Mouse (Mus musculus) kidney, adult 11 months (tissue): ENCODE results near the gene Cds1.

Experiments used
- DNase-seq: peaks from one replicate; pipeline ENCODE4 v3.0.0; 2022

Gene Cds1

GRCm38 (mm10) chr5:101779376-101779863, 14.5 kb downstream of the Cds1 start:
- DNase-seq: no peak

DNA sequence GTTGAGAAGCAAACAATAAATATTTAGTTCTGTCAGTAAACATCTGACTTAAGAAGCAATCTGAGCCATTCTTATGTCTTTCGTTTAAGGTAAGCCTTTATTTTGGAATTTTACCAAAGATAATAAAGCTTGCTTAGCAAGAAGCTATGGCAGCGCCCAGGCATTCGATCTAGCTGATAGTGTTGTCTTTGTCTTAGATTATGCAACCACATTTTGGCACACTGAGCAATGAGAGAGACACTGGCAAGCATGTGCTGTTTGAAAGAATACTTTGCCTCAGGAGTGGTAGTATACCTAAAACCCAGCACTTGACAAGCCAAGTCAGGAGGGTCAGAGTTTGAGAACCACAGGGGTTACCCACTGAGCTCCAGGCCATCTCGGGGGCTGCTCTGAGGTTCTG, 16.0 kb downstream of the Cds1 start:
- no peak for DNase-seq

- no peak for DNase-seq
Measured at GRCm38 (mm10) chr5:101784328-101784727, 19.4 kb downstream of the Cds1 start.

DNA sequence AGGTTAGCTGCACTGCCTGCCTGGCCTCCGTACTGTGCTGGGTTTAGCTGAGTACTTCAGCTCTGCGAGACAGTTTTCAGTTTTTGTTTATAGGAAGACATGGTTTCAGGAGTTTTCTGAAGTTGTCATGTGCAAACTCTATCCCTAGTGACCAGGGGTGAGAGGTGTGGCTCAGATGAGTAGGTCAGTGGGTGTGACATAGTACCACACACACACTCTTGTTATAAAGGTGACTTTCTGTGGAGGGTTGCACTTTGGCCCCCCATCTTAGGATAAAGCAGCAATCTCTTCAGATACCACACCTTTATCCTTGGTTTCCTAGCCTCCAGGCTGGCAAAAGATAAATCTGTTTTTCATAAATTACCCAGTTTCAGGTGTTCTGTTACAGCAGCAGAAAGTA, 19.9 kb downstream of the Cds1 start:
- DNase-seq: no peak

DNA sequence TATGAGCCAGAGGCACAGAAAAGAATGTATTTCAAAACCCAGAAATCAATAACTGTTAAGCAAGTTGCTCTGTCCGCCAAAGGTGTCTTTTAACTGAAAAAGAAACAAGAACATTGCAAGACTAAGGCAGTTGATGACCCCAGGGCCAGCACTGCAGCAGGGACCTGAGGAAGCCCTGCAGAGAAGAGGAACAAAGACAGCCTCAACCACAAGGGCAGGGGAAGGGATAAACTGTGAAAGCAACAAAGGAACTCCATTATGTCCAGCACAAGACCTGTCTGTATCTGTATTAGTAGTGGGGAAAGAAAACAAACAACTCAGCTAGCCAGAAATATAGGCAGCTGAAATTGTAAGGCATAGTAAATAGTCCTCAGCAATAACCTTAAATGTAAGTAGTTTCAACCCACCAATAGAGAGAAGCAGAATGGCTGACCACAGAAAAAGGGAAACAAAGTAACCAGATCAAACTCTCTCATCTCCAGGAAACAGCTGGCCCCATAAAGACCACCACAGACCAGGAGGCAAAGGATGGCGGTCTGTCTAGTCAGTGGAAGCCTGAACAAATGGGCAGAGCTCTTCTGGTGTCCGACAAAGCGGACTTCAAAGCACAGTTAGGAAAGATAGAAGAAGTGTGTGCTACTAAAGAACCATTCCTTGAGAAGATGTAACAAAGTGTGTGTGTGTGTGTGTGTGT, 21.1 kb downstream of the Cds1 start:
- DNase-seq: no peak

GRCm38 (mm10) chr5:101789770-101790169, 24.8 kb downstream of the Cds1 start:
- no peak for DNase-seq

DNA sequence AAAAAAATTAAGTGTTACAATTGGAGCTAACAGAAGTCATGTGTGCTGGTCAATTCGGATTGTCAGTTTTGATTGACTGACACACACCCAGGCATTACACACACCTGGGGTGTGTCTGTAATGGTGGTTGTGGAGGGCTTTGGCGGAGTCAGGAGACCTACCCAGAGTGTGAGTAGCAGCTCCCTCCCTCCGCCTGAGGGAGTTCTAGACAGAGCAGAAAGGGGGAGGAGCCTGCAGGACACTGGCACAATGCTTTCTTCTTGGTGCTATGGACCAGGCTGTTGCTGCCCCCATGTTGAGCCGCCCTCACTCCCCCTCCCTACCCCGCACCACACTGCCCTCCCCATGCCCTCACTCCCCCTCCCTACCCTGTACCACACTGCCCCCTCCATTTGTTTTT, 25.6 kb downstream of the Cds1 start:
- DNase-seq: no peak

GRCm38 (mm10) chr5:101792665-101793064, 27.7 kb downstream of the Cds1 start:
- no peak for DNase-seq

- no peak for DNase-seq
Measured at GRCm38 (mm10) chr5:101801891-101802290, 37.0 kb downstream of the Cds1 start.

- no peak for DNase-seq
Measured at GRCm38 (mm10) chr5:101802358-101803022, 37.6 kb downstream of the Cds1 start.

DNA sequence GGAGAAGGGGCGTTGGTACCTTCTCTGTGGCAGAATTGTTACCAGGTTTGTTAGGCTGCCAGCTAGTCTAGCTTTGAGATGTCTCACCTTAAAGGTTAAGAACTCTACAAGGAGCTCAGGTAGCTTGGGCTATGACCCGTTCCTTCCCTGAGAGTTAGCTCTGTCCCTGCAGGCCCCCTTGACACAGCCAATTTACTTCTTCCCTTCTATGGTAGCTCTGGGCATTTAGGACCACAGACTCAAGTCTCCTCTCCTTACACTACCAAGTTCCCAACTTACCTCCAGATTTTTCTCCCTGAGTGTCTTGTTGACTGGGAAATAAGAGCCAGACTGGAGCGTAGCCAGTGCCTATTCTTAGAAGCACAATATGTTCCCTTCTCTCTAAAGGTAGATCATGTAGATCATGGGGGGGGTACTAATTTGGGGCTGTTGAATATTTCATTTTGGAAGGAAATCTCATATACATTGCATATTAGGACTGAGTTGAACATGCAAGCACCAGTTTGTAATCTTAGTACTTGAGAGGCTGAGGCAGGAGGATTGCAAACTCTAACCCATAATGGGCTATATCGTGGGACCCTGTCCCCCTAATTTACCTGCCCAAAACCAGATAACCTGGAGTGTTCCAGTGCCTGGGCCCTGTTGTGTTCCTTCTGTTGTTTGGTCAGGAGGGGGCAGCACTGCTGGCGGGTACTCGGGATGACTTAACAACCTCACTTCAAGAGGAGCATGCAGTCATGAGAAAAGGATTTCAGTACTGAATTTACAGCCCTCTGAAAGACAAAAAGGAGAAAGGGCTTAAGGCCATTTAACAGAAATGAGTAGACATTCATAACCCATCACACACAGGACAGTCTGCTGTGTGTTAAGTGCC, 46.6 kb downstream of the Cds1 start:
- DNase-seq: no peak

DNA sequence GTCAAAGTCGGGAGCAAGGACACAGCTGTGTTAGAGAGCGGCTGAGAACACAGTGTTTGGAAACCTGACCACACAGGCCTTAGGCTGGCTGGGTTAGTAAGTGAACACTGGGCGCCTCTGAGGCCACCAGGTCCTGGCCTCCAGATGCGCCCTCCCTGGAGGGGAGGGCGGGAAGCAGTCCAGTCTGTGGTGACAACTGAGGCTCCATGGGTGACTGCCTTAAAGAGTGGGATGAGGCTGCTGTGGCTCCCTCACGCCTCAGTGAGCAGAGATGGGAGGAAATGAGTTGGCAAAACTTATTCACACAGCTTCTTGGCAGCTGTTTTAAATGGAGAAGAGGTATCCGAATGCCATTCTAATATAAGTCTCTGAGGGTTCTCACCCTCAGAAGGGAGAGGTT, 51.9 kb downstream of the Cds1 start:
- no peak for DNase-seq

GRCm38 (mm10) chr5:101819216-101819615, 54.3 kb downstream of the Cds1 start:
- DNase-seq: no peak

DNA sequence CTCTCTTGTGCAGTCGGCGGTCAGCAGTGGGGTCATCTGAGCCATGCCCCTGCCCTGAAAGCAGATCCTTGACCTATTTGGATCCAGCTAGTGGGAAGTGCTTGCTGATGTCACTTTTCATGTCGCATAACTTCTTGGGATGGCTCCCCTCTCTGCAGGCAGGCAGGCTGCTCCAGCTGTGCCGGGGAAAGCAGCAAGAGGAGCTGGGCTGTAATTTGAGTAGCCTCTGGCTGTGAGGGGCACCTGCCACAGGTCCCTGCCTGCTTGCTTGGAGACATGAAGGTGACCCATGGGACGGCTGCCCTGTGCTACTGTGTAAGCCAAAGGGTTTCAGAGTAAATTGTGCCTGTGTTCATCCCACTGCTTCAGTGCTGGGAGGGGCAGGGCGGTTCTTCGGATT, 54.9 kb downstream of the Cds1 start:
- DNase-seq: no peak

GRCm38 (mm10) chr5:101821052-101821451, 56.1 kb downstream of the Cds1 start:
- DNase-seq: peak; percentile 48

GRCm38 (mm10) chr5:101821491-101822310, 56.8 kb downstream of the Cds1 start:
- DNase-seq: peak; percentile 42

GRCm38 (mm10) chr5:101822311-101822670, 57.4 kb downstream of the Cds1 start:
- DNase-seq: no peak

- DNase-seq: no peak
Measured at GRCm38 (mm10) chr5:101825111-101825911, 60.4 kb downstream of the Cds1 start.

GRCm38 (mm10) chr5:101826531-101826970, 61.6 kb downstream of the Cds1 start:
- peak; percentile 59 for DNase-seq

GRCm38 (mm10) chr5:101827477-101827876, 62.5 kb downstream of the Cds1 start:
- DNase-seq: no peak

GRCm38 (mm10) chr5:101828932-101829331, 64.0 kb downstream of the Cds1 start:
- DNase-seq: no peak

GRCm38 (mm10) chr5:101830180-101830579, 65.2 kb downstream of the Cds1 start:
- DNase-seq: no peak
